Mouse (Mus musculus) embryo, embryonic 10 days (tissue): ENCODE results near the gene Dr1.
"Not testable (repeated sequence)": the region's sequence is repeated elsewhere in the genome, so short reads cannot be mapped to it uniquely, and the experiment has no call there.

Experiments
- DNase-seq: peaks from one replicate; pipeline ENCODE4 v3.0.0-alpha.2; 2015; ENCODE audit warnings: low spot score

Dr1 gene

GRCm38 (mm10) chr5:108268127-108269062, at the start of gene Dr1:
TSS of gene Dr1 (plus strand) at chr5:108268897.
- peak; percentile 93 for DNase-seq

GRCm38 (mm10) chr5:108224077-108224476, 44.6 kb upstream of the Dr1 start:
- DNase-seq: no peak

DNA sequence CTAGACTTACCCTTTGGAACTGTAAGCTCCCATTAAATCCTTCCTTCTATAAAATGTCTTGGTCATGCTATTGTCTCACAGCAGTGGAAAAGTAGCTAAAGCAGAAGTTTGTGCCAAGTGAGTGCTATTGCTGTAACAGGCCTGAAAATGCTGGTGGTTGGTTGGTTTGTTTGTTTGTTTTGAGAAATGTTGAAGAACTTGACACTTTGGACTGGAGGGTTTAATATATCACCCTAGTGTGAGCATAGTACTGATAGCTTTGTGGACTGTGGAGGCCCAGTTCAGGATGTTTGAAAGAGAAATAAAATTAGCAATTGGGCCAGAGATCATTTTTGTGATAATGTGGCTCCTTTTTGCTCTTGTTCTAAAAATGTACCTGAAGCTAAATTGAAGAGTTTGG, 42.5 kb upstream of the Dr1 start:
- DNase-seq: no peak

DNA sequence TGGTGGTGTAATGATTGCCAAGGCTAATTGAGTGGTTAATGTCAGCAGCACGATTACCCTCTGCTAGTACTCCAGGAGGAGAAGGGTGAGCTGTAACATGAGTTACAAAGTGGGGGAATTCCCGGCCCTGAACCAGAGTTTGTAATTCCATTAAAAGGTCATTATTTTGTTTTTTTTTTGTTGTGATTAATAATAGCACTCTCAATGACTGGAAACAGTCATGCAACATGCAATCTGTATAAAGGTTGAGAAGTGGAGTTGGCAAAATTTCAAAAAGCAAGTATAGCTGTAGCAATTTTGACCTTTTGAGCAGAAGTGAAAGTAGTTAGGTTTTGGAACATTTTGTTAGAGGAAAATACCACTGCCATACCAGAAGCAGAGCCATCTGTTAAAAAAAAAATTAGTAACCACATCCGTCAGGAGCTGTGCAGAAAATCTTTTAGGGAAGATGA, 22.4 kb upstream of the Dr1 start:
- no peak for DNase-seq

DNA sequence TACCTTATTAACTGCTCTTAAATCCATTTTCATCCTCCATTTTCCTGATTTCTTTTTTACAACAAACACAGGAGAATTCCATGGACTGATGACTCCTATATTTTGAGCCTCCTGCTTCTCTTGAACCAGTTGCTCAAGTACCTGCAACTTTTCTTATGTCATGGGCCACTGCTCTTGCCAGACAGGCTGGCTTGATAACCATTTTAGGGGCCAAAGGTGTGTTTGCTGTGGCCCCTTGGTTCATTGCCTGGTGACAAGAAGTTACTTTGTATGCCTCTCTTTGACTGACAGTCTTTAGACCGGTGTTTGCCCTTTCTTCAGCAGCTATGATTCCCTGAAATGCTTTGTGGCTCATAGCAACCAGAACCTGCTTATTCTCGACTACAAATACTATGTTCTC, 18.7 kb upstream of the Dr1 start:
- DNase-seq: no peak

DNA sequence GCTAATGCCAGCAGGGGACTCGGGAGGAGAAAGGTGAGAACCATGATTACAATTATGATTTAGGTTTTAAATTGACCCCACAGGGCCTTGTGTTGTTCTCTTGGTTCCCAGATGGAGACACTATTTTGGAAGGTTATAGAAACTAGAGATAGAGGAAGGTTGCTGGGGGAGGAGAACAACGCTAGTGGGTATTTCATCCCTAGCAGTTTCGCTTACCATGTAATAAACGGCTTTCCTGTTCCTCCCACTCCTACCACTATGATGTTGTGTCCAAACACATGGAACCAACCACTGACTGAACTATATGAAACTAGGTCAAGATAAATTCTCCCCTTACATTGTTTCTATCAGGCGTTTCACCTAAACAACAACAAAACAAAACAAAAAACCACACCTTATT, 13.4 kb upstream of the Dr1 start:
- DNase-seq: no peak

- peak; percentile 8 for DNase-seq
Measured at GRCm38 (mm10) chr5:108262722-108263121, 6.0 kb upstream of the Dr1 start.

GRCm38 (mm10) chr5:108263785-108264184, 4.9 kb upstream of the Dr1 start:
- DNase-seq: not testable (repeated sequence)

- no peak for DNase-seq
Measured at GRCm38 (mm10) chr5:108266990-108267389, 1.7 kb upstream of the Dr1 start.

- peak; percentile 27 for DNase-seq
Measured at GRCm38 (mm10) chr5:108269063-108269810, 540 bp downstream of the Dr1 start.

DNA sequence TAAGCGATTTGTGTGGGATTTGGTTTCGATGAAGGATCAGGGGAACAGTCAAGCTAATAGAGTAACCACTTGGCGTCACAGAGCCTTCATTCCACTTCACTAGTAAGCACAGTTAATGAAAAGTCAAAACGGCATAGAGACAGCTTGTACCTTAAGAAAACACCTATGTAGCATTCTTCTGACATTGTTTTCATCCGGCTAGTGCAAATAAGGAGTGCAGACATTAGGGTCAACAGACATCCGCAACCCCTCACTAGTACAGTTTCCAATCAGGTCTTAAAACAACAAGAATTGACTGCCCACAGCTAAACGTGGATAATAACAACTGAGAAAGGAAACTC, 1.1 kb downstream of the Dr1 start:
- DNase-seq: no peak

DNA sequence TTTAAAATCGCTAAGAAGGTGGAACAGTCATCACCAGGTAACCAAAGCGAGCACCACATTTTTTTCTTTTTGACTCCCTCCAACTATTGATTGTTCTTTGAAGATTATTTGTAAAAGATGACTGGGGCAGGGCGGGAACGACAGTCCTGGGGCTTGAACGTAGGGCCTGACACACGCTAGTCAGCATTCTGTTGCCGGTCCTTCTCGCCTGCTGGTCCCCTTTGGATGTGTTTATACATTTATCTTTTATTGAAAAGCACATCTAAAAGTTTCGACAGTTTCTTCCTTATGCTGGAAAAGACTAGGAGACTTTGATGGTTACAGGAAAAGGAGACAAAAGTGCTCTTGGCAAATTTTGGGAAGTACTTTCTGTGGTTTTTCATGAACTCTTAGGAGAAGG, 1.7 kb downstream of the Dr1 start:
- no peak for DNase-seq

- not testable (repeated sequence) for DNase-seq
Measured at GRCm38 (mm10) chr5:108271345-108271744, 2.6 kb downstream of the Dr1 start.

GRCm38 (mm10) chr5:108286957-108287356, 18.3 kb downstream of the Dr1 start:
- DNase-seq: no peak

- no peak for DNase-seq
Measured at GRCm38 (mm10) chr5:108301567-108301966, 32.9 kb downstream of the Dr1 start.

- DNase-seq: peak; percentile 95
Measured at GRCm38 (mm10) chr5:108312224-108313064, 43.7 kb downstream of the Dr1 start, which contains the start of gene Pigg. TSS of gene Pigg (plus strand) at chr5:108312609.

DNA sequence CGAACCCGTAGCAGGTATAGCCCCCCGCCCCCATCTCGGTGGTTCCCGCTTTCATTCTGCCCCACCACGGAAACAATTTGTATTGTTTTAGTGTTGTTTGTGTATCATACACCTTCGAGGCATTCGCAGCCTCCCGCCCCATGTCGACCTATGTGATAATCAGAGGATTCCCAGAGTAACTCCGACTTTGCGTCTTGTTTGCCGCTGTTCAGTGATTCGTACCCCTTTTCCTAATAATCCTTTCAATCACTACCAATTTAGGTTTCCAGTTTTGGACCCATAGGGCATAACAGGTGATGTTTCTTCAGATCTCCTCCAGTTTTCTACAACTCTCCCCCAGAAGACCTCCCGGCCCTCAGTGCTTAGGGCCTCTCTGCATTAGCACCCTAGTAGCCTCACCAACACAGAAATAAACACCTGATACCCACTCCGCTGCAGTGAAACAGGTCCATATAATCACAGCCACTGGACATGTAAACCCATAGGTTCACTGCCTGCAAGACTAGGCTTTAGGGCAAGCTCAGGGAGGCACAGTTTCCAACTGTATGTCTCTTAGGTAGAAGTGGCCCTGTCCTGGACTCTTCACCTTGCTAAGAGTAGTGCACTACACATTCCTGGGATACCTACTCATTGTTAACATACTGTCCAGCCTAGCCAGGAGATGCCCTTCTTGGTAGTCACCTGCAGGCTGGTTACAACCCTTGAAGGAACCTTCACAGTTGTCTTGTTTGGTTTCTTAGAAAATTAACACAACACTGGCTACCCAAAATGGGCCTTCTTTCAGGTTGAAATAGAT, 44.6 kb downstream of the Dr1 start:
- DNase-seq: peak; percentile 8
